Mouse (Mus musculus) forebrain, embryonic 11.5 days (tissue): ENCODE measurements around the gene Zdhhc9. TPM values are rescaled to one million over a fixed set of nuclear protein-coding genes. Genes with fewer than 3 reads are reported as not detected.
"Not testable (repeated sequence)": the region's sequence is repeated elsewhere in the genome, so short reads cannot be mapped to it uniquely, and the experiment has no call there.

Experiments used
- ATAC-seq: fragments of 200-750 bp; cut with Nextera tagmentation; replicated peaks from 2 replicates; pipeline ENCODE4 v1.8.0; 2017; ENCODE audit warnings: moderate TSS enrichment; ENCODE audit not compliant: low FRiP score
- DNase-seq: peaks from one replicate; pipeline ENCODE4 v3.0.0-alpha.2; 2017; ENCODE audit warnings: low spot score
- H3K27ac ChIP-seq: fragments of 300-500 bp; sonication (generic); 2 replicates; pipeline ENCODE4 v1.5.1; 2014; ENCODE audit warnings: low read depth, low read length
- H3K27me3 ChIP-seq: fragments of 300-500 bp; sonication (generic); 2 replicates; pipeline ENCODE4 v1.6.1; 2014; ENCODE audit warnings: mild to moderate bottlenecking, low read length, mixed read lengths; ENCODE audit not compliant: control insufficient read depth, insufficient read depth
- H3K36me3 ChIP-seq: fragments of 300-500 bp; sonication (generic); 2 replicates; pipeline ENCODE4 v1.6.1; 2014; ENCODE audit warnings: mild to moderate bottlenecking, low read length, moderate library complexity, mixed read lengths; ENCODE audit not compliant: control insufficient read depth, insufficient read depth
- H3K4me1 ChIP-seq: fragments of 300-500 bp; sonication (generic); replicated peaks from 2 replicates; pipeline ENCODE4 v1.6.1; 2014; ENCODE audit warnings: low read length, mixed read lengths; ENCODE audit not compliant: control insufficient read depth, insufficient read depth
- H3K4me2 ChIP-seq: fragments of 300-500 bp; sonication (generic); 2 replicates; pipeline ENCODE4 v1.6.1; 2014; ENCODE audit warnings: low read depth, mild to moderate bottlenecking, low read length, moderate library complexity, mixed read lengths; ENCODE audit not compliant: severe bottlenecking
- H3K4me3 ChIP-seq: fragments of 300-500 bp; sonication (generic); 2 replicates; pipeline ENCODE4 v1.5.1; 2014; ENCODE audit warnings: low read depth, low read length
- H3K9ac ChIP-seq: fragments of 300-500 bp; sonication (generic); 2 replicates; pipeline ENCODE4 v1.6.1; 2014; ENCODE audit warnings: low read length
- H3K9me3 ChIP-seq: fragments of 300-500 bp; sonication (generic); 2 replicates; pipeline ENCODE4 v1.6.1; 2016; ENCODE audit warnings: low read length, mixed read lengths; ENCODE audit not compliant: control insufficient read depth
- WGBS: fragments of 180-500 bp; shearing (Covaris S2); extraction: QIAGEN DNeasy Blood & Tissue Kit; methylation state at CpG from one replicate; pipeline ENCODE4 v1.1.7; 2014; 5-methylcytosine and 5-hydroxymethylcytosine counted together
- polyA plus RNA-seq: library from polyadenylated mRNA; unstranded; fragments of >200 nt; fragmentation: Nextera tagmentation; extraction: Ambion mirVana; gene quantifications from 2 replicates; pipeline ENCODE4 v1.2.1, GENCODE M21; 2014

The Zdhhc9 gene
- polyA plus RNA-seq, 1 experiment from 2014 or later: 4.0 TPM

DNA sequence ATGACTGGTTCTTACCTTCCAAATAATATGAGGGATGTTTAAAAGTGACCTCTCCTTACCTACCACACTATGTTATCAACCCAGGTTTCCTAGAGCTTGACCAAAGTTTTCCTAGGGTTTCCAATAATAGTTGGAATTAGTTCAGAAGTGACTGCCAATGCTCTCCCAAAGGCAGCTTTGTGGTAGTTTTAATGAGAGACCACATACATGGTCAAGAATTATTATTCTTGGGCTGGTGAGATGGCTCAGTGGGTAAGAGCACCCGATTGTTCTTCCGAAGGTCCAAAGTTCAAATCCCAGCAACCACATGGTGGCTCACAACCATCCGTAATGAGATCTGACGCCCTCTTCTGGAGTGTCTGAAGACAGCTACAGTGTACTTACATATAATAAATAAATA lies 1.1 kb upstream of the Zdhhc9 start:
- WGBS: 75% methylated on average over 2 of the region's 4 CpGs
- not testable (repeated sequence) for DNase-seq, ATAC-seq, H3K4me1 ChIP-seq, H3K4me3 ChIP-seq, H3K4me2 ChIP-seq, H3K36me3 ChIP-seq, H3K27me3 ChIP-seq, H3K27ac ChIP-seq, H3K9ac ChIP-seq, H3K9me3 ChIP-seq

- DNase-seq: no peak
- peak overlapping the region; percentile 59 for H3K9ac ChIP-seq
- H3K9me3 ChIP-seq: no peaks in the 10 kb centered on the region
- ATAC-seq: peak; percentile 82
- H3K27ac ChIP-seq: no peak overlapping the region
- 22% methylated on average over 31 of the region's 36 CpGs for WGBS
- no peaks in the 10 kb centered on the region for H3K4me1 ChIP-seq
- no peaks in the 10 kb centered on the region for H3K27me3 ChIP-seq
- H3K36me3 ChIP-seq: no peaks in the 10 kb centered on the region
- H3K4me3 ChIP-seq: peak overlapping the region; percentile 63
- peak overlapping the region; percentile 53 for H3K4me2 ChIP-seq
Measured at GRCm38 (mm10) chrX:48207761-48208487, 754 bp downstream of the Zdhhc9 start.

GRCm38 (mm10) chrX:48204469-48204868 lies 4.2 kb downstream of the Zdhhc9 start:
- H3K36me3 ChIP-seq: no peaks in the 10 kb centered on the region
- no peak overlapping the region for H3K27ac ChIP-seq
- H3K4me2 ChIP-seq: no peak overlapping the region
- no peaks in the 10 kb centered on the region for H3K4me1 ChIP-seq
- H3K9ac ChIP-seq: no peak overlapping the region
- WGBS: 82% methylated on average over 6 of the region's 6 CpGs
- no peak overlapping the region for H3K4me3 ChIP-seq
- no peaks in the 10 kb centered on the region for H3K27me3 ChIP-seq
- DNase-seq: no peak
- H3K9me3 ChIP-seq: no peaks in the 10 kb centered on the region
- no peak for ATAC-seq

DNA sequence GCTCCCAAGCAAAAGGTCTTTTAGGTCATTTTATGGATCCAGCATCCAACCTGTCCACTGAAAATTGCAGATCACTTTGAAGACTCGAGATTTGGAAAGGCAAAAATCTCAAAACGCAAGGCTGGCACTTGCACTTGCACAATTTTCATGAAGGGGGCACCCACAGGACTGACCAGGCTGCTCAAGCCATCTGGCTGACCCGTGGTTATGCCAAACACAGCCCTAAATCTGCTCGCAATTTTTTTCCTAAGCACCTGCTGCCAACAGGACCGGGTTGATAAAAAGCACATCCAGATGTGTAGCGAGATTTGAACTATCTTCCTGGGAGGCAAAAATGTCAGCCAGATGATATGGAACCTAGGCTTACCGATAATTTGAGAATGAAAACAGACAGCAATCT lies 4.9 kb downstream of the Zdhhc9 start:
- Histone ChIP-seq H3K9me3 (no peaks in the 10 kb centered on the region), H3K4me2 (no peak overlapping the region), H3K27ac (no peak overlapping the region), H3K27me3 (no peaks in the 10 kb centered on the region), H3K4me1 (no peaks in the 10 kb centered on the region), H3K9ac (no peak overlapping the region), H3K4me3 (no peak overlapping the region), H3K36me3 (no peaks in the 10 kb centered on the region)
- WGBS: 86% methylated on average over 7 of the region's 7 CpGs
- ATAC-seq (no peak), DNase-seq (no peak)

DNA sequence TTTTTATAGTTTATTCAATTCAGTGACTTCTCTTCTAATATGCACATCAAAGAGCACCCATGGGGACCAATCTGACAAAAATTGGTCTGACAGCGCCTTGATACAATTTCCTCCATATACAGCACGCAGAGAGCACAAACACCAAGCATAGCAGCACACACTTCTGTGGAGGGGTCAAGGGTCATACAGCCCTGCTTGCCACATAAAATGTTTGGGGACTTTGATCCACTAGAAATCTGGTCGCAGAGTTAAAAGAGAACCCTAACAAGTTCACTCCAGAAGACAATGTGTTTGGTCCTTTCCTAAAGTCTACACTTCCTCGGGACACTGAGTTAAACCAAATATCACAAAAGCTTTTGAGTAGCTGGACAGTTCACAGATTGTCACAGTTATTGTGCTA lies 5.7 kb downstream of the Zdhhc9 start:
- Histone ChIP-seq H3K4me3 (no peak overlapping the region), H3K27ac (no peak overlapping the region), H3K36me3 (no peaks in the 10 kb centered on the region), H3K9me3 (no peaks in the 10 kb centered on the region), H3K9ac (no peak overlapping the region), H3K4me2 (no peak overlapping the region), H3K27me3 (no peaks in the 10 kb centered on the region), H3K4me1 (no peaks in the 10 kb centered on the region)
- DNase-seq (no peak), ATAC-seq (no peak)
- WGBS: 80% methylated on average over 4 of the region's 4 CpGs

DNA sequence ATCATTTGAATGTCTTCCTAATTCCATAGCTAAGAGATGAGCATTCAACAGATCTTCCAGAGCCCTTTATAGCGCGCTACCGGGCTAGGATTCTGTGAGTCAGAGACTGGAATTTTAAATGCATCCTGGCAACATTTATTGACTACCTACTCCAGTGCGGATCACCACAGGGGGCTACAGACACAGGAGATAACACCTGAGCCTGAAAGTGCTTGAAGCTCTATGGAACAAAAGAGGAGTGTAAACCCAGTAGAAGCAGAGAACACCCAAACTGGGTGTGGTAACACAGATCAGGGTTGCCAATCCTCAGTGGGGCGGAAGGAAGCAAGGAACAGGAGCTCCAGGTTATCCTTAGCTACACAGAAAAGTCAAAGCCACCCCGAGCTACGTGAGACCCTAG lies 6.2 kb downstream of the Zdhhc9 start:
- no peak overlapping the region for H3K4me3 ChIP-seq
- 89% methylated on average over 7 of the region's 7 CpGs for WGBS
- no peaks in the 10 kb centered on the region for H3K9me3 ChIP-seq
- no peaks in the 10 kb centered on the region for H3K36me3 ChIP-seq
- no peak overlapping the region for H3K4me2 ChIP-seq
- H3K27ac ChIP-seq: no peak overlapping the region
- H3K4me1 ChIP-seq: no peaks in the 10 kb centered on the region
- DNase-seq (no peak), ATAC-seq (no peak)
- no peak overlapping the region for H3K9ac ChIP-seq
- H3K27me3 ChIP-seq: no peaks in the 10 kb centered on the region

GRCm38 (mm10) chrX:48201973-48202372 lies 6.7 kb downstream of the Zdhhc9 start:
- Histone ChIP-seq H3K36me3 (no peaks in the 10 kb centered on the region), H3K9ac (no peak overlapping the region), H3K27ac (no peak overlapping the region), H3K4me1 (no peaks in the 10 kb centered on the region), H3K27me3 (no peaks in the 10 kb centered on the region), H3K4me2 (no peak overlapping the region), H3K9me3 (no peaks in the 10 kb centered on the region), H3K4me3 (no peak overlapping the region)
- DNase-seq (no peak), ATAC-seq (no peak)
- 86% methylated on average over 7 of the region's 7 CpGs for WGBS

- no peak for ATAC-seq
- H3K27me3 ChIP-seq: no peaks in the 10 kb centered on the region
- no peak overlapping the region for H3K9ac ChIP-seq
- H3K9me3 ChIP-seq: no peaks in the 10 kb centered on the region
- H3K4me2 ChIP-seq: no peak overlapping the region
- H3K4me3 ChIP-seq: no peak overlapping the region
- 81% methylated on average over 3 of the region's 3 CpGs for WGBS
- H3K27ac ChIP-seq: no peak overlapping the region
- no peaks in the 10 kb centered on the region for H3K36me3 ChIP-seq
- no peak for DNase-seq
- H3K4me1 ChIP-seq: no peaks in the 10 kb centered on the region
Measured at GRCm38 (mm10) chrX:48200699-48201098, 8.0 kb downstream of the Zdhhc9 start.

DNA sequence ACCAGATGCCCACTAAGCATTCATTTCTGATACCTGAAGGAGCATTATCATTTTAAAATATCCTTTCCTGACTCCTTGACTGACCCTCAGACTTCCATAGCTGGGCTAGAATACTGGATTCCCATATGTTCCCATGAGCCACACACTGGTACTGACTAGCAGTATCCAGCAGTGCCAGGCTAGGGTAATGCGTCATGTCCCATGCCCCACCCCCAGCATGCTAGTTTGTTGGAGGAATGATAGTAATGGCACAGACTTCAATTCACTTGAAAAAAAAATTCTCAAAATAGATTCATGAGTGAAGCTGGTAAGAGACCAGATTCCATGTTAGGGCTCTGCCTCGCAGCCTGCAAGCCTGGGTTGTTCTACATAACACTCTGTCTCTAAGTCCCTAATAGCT lies 9.7 kb downstream of the Zdhhc9 start:
- no peaks in the 10 kb centered on the region for H3K4me1 ChIP-seq
- H3K36me3 ChIP-seq: no peaks in the 10 kb centered on the region
- WGBS: 93% methylated on average over 2 of the region's 2 CpGs
- H3K4me2 ChIP-seq: no peak overlapping the region
- no peak overlapping the region for H3K9ac ChIP-seq
- H3K27ac ChIP-seq: no peak overlapping the region
- no peaks in the 10 kb centered on the region for H3K27me3 ChIP-seq
- no peak for ATAC-seq
- H3K4me3 ChIP-seq: no peak overlapping the region
- no peaks in the 10 kb centered on the region for H3K9me3 ChIP-seq
- DNase-seq: no peak
